Mouse (Mus musculus) limb, embryonic 10.5 days (tissue): ENCODE results near the gene Zmpste24. TPM values are rescaled to one million over a fixed set of nuclear protein-coding genes. Genes with fewer than 3 reads are reported as not detected.
"Not testable (repeated sequence)": the region's sequence is repeated elsewhere in the genome, so short reads cannot be mapped to it uniquely, and the experiment has no call there.

Experiments used
- DNase-seq: peaks from one replicate; pipeline ENCODE4 v3.0.0-alpha.2; 2017; ENCODE audit warnings: low spot score
- H3K27ac ChIP-seq: fragments of 300-500 bp; sonication (generic); 2 replicates; pipeline ENCODE4 v1.5.1; 2016; ENCODE audit warnings: mild to moderate bottlenecking
- H3K27me3 ChIP-seq: fragments of 300-500 bp; sonication (generic); 2 replicates; pipeline ENCODE4 v1.6.1; 2016; ENCODE audit warnings: low read depth, mild to moderate bottlenecking; ENCODE audit not compliant: poor library complexity, severe bottlenecking
- H3K36me3 ChIP-seq: fragments of 300-500 bp; sonication (generic); 2 replicates; pipeline ENCODE4 v1.6.1; 2016; ENCODE audit warnings: mild to moderate bottlenecking, moderate library complexity
- H3K4me1 ChIP-seq: fragments of 300-500 bp; sonication (generic); 2 replicates; pipeline ENCODE4 v1.6.1; 2016
- H3K4me3 ChIP-seq: fragments of 300-500 bp; sonication (generic); 2 replicates; pipeline ENCODE4 v1.5.1; 2016; ENCODE audit warnings: mild to moderate bottlenecking, moderate library complexity
- H3K9me3 ChIP-seq: fragments of 300-500 bp; sonication (generic); replicated peaks from 2 replicates; pipeline ENCODE4 v1.6.1; 2016; ENCODE audit warnings: mild to moderate bottlenecking
- WGBS: fragments of 180-500 bp; shearing (Covaris S2); methylation state at CpG from one replicate; pipeline ENCODE4 v1.1.7; 2016; 5-methylcytosine and 5-hydroxymethylcytosine counted together
- polyA plus RNA-seq: library from polyadenylated mRNA; unstranded; fragments of >200 nt; fragmentation: Nextera tagmentation; extraction: Ambion mirVana; gene quantifications from 2 replicates; pipeline ENCODE4 v1.2.1, GENCODE M21; 2016

Gene Zmpste24
- polyA plus RNA-seq: 26.3 and 26.4 TPM in 2 replicates

GRCm38 (mm10) chr4:121097650-121098378 is at the start of gene Zmpste24:
Gene Zmpste24, minus strand, starts transcription at chr4:121098241.
- H3K4me3 ChIP-seq: peak within 1 kb of the TSS; percentile 82
- peak; percentile 92 for DNase-seq
- no peaks in the 10 kb centered on the region for H3K27me3 ChIP-seq
- peaks cover 29% of the 10 kb centered on the region for H3K36me3 ChIP-seq
- H3K9me3 ChIP-seq: no peaks in the 10 kb centered on the region
- under 1% methylated on average over 39 of the region's 39 CpGs for WGBS
- peak within 1 kb of the TSS; percentile 85 for H3K27ac ChIP-seq
- H3K4me1 ChIP-seq: peaks cover 6% of the 10 kb centered on the region

GRCm38 (mm10) chr4:121109126-121109525 is 11.1 kb upstream of the Zmpste24 start, which contains the start of gene Tmco2:
Gene Tmco2, minus strand, starts transcription at chr4:121109226.
- no peak for DNase-seq
- H3K27ac ChIP-seq: no peak within 1 kb of the TSS

GRCm38 (mm10) chr4:121103304-121103703 is 5.3 kb upstream of the Zmpste24 start:
- WGBS: 90% methylated on average over 4 of the region's 4 CpGs
- no peak for DNase-seq
- H3K27me3 ChIP-seq: no peaks in the 10 kb centered on the region
- no peaks in the 10 kb centered on the region for H3K36me3 ChIP-seq
- H3K4me3 ChIP-seq: no peak overlapping the region
- H3K4me1 ChIP-seq: no peaks in the 10 kb centered on the region
- H3K9me3 ChIP-seq: no peaks in the 10 kb centered on the region
- no peak overlapping the region for H3K27ac ChIP-seq

More at GRCm38 (mm10) chr4:121109126-121109525, 11.1 kb upstream of the Zmpste24 start, which contains the start of gene Tmco2:
- 92% methylated on average over 2 of the region's 2 CpGs for WGBS
- Histone ChIP-seq H3K4me3 (no peak within 1 kb of the TSS), H3K36me3 (no peaks in the 10 kb centered on the region), H3K4me1 (no peaks in the 10 kb centered on the region), H3K9me3 (no peaks in the 10 kb centered on the region), H3K27me3 (no peaks in the 10 kb centered on the region)

- peaks cover 86% of the 10 kb centered on the region for H3K36me3 ChIP-seq
Observed at GRCm38 (mm10) chr4:121090211-121090610, 7.8 kb downstream of the Zmpste24 start.

GRCm38 (mm10) chr4:121088696-121089095 is 9.3 kb downstream of the Zmpste24 start:
- no peak overlapping the region for H3K4me3 ChIP-seq
- no peak for DNase-seq
- no peaks in the 10 kb centered on the region for H3K27me3 ChIP-seq
- H3K4me1 ChIP-seq: no peaks in the 10 kb centered on the region
- peaks cover 86% of the 10 kb centered on the region for H3K36me3 ChIP-seq
- no peak overlapping the region for H3K27ac ChIP-seq
- H3K9me3 ChIP-seq: no peaks in the 10 kb centered on the region
- 95% methylated on average over 2 of the region's 2 CpGs for WGBS

More at GRCm38 (mm10) chr4:121090211-121090610, 7.8 kb downstream of the Zmpste24 start:
- Histone ChIP-seq H3K9me3 (no peaks in the 10 kb centered on the region), H3K4me1 (no peaks in the 10 kb centered on the region), H3K27ac (no peak overlapping the region), H3K4me3 (no peak overlapping the region), H3K27me3 (no peaks in the 10 kb centered on the region)
- DNase-seq: no peak
- WGBS: 90% methylated on average over 4 of the region's 4 CpGs

- no peaks in the 10 kb centered on the region for H3K4me1 ChIP-seq
- H3K9me3 ChIP-seq: no peaks in the 10 kb centered on the region
- no peak overlapping the region for H3K4me3 ChIP-seq
- no peak overlapping the region for H3K27ac ChIP-seq
- DNase-seq: no peak
- peaks cover 88% of the 10 kb centered on the region for H3K36me3 ChIP-seq
- H3K27me3 ChIP-seq: no peaks in the 10 kb centered on the region
Observed at GRCm38 (mm10) chr4:121084506-121084905, 13.5 kb downstream of the Zmpste24 start.

GRCm38 (mm10) chr4:121080395-121080794 is 17.6 kb downstream of the Zmpste24 start:
- H3K27me3 ChIP-seq: no peaks in the 10 kb centered on the region
- H3K36me3 ChIP-seq: peaks cover 98% of the 10 kb centered on the region
- no peaks in the 10 kb centered on the region for H3K4me1 ChIP-seq
- no peak overlapping the region for H3K27ac ChIP-seq
- 98% methylated on average over 1 of the region's 1 CpGs for WGBS
- H3K4me3 ChIP-seq: no peak overlapping the region
- DNase-seq: no peak
- no peaks in the 10 kb centered on the region for H3K9me3 ChIP-seq

- Histone ChIP-seq H3K27me3 (no peaks in the 10 kb centered on the region), H3K4me1 (no peaks in the 10 kb centered on the region), H3K27ac (no peak overlapping the region), H3K9me3 (no peaks in the 10 kb centered on the region), H3K36me3 (peaks cover 97% of the 10 kb centered on the region), H3K4me3 (no peak overlapping the region)
- WGBS: 75% methylated on average over 3 of the region's 3 CpGs
- DNase-seq: no peak
Observed at GRCm38 (mm10) chr4:121077915-121078646, 20.0 kb downstream of the Zmpste24 start.

GRCm38 (mm10) chr4:121074250-121074649 is 23.8 kb downstream of the Zmpste24 start:
- no peak overlapping the region for H3K27ac ChIP-seq
- 88% methylated on average over 4 of the region's 4 CpGs for WGBS
- H3K36me3 ChIP-seq: peaks cover 87% of the 10 kb centered on the region
- H3K27me3 ChIP-seq: no peaks in the 10 kb centered on the region
- H3K9me3 ChIP-seq: no peaks in the 10 kb centered on the region
- DNase-seq: no peak
- no peaks in the 10 kb centered on the region for H3K4me1 ChIP-seq
- H3K4me3 ChIP-seq: no peak overlapping the region

- no peak overlapping the region for H3K4me3 ChIP-seq
- DNase-seq: no peak
- 80% methylated on average over 2 of the region's 2 CpGs for WGBS
- H3K27me3 ChIP-seq: no peaks in the 10 kb centered on the region
- H3K36me3 ChIP-seq: peaks cover 88% of the 10 kb centered on the region
- no peaks in the 10 kb centered on the region for H3K9me3 ChIP-seq
- H3K4me1 ChIP-seq: no peaks in the 10 kb centered on the region
- H3K27ac ChIP-seq: no peak overlapping the region
Observed at GRCm38 (mm10) chr4:121065336-121065735, 32.7 kb downstream of the Zmpste24 start.

- not testable (repeated sequence) for H3K27me3 ChIP-seq, H3K4me1 ChIP-seq, H3K4me3 ChIP-seq, H3K27ac ChIP-seq, H3K9me3 ChIP-seq, DNase-seq
- H3K36me3 ChIP-seq: peaks cover 56% of the 10 kb centered on the region
- 90% methylated on average over 10 of the region's 10 CpGs for WGBS
Observed at GRCm38 (mm10) chr4:121059218-121059617, 38.8 kb downstream of the Zmpste24 start.

GRCm38 (mm10) chr4:121057032-121057431 is 41.0 kb downstream of the Zmpste24 start:
- Histone ChIP-seq H3K4me3 (no peak overlapping the region), H3K27ac (no peak overlapping the region), H3K4me1 (peaks cover 11% of the 10 kb centered on the region), H3K27me3 (peaks cover 30% of the 10 kb centered on the region), H3K9me3 (no peaks in the 10 kb centered on the region), H3K36me3 (peaks cover 35% of the 10 kb centered on the region)
- no peak for DNase-seq
- 79% methylated on average over 2 of the region's 2 CpGs for WGBS

GRCm38 (mm10) chr4:121056342-121056741 is 41.7 kb downstream of the Zmpste24 start:
- no peak for DNase-seq
- Histone ChIP-seq H3K27me3 (peaks cover 36% of the 10 kb centered on the region), H3K9me3 (no peaks in the 10 kb centered on the region), H3K27ac (no peak overlapping the region), H3K36me3 (peaks cover 30% of the 10 kb centered on the region), H3K4me1 (peaks cover 17% of the 10 kb centered on the region), H3K4me3 (no peak overlapping the region)
- WGBS: 55% methylated on average over 3 of the region's 3 CpGs
